8 mouse cellular contexts compared by ENCODE assay signal in the genomic region with DNA sequence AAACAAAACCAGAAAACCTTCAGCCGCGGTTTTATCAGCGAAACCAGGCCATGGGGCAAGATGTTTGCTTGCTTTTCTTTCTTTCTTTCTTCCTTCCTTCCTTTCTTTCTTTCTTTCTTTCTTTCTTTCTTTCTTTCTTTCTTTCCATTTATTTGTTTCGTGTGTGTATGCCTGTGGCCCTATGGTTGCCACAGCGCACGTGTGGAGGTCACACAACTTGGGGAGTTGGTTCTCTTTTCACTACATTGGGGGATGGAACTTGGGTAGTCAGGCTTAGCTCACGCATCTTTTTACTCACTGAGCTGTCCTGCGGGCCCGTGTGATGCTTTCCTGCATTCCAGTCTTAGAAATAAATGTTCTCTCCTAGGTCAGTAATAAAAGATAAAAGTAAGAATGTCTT. TPM values are rescaled to one million over a fixed set of nuclear protein-coding genes. Genes with fewer than 3 reads are reported as not detected.
DNase-seq lines count a peak whose midpoint lies in the region; ATAC-seq and TF ChIP-seq lines count a peak whose summit lies in the region.

No protein-coding gene starts in this region.

- H3K9ac ChIP-seq in heart, embryonic 16.5 days (ENCODE audit: low read length) = peak overlapping the region; percentile 87
- H3K9ac ChIP-seq in ES-E14 (ENCODE audit: insufficient read depth, low read depth, low read length, poor library complexity, severe bottlenecking) = peak overlapping the region; percentile 84
- peak overlapping the region; percentile 76 for H3K9ac ChIP-seq in forebrain, postnatal 0 days

- no peaks in the 10 kb centered on the region for H3K27me3 ChIP-seq in heart, embryonic 16.5 days (ENCODE audit: control insufficient read depth, insufficient read depth, low read length)
- H3K27me3 ChIP-seq in forebrain, postnatal 0 days (ENCODE audit: insufficient read depth, low read length) = no peaks in the 10 kb centered on the region
- H3K27me3 ChIP-seq in midbrain, embryonic 10.5 days (ENCODE audit: low read depth, poor library complexity, severe bottlenecking) = peaks cover 21% of the 10 kb centered on the region

- ATAC-seq in heart, embryonic 16.5 days (replicated peaks; ENCODE audit: extremely low read depth, insufficient read depth, low FRiP score) = no peak
- ATAC-seq in forebrain, postnatal 0 days = no peak

- no peaks in the 10 kb centered on the region for H3K9me3 ChIP-seq in heart, embryonic 16.5 days (replicated peaks; ENCODE audit: control insufficient read depth, low read length)
- H3K9me3 ChIP-seq in ES-E14 (ENCODE audit: control insufficient read depth, insufficient read depth, low read depth, low read length) = no peaks in the 10 kb centered on the region
- no peaks in the 10 kb centered on the region for H3K9me3 ChIP-seq in forebrain, postnatal 0 days (ENCODE audit: low read length)
- no peaks in the 10 kb centered on the region for H3K9me3 ChIP-seq in midbrain, embryonic 10.5 days (replicated peaks)

- H3K36me3 ChIP-seq in heart, embryonic 16.5 days (ENCODE audit: control insufficient read depth, insufficient read depth) = peaks cover 16% of the 10 kb centered on the region
- peaks cover 15% of the 10 kb centered on the region; the same call in 1 of the 2 replicates for H3K36me3 ChIP-seq in ES-E14 (ENCODE audit: control insufficient read depth, insufficient read depth, low read length, poor library complexity, severe bottlenecking)
- H3K36me3 ChIP-seq in forebrain, postnatal 0 days (ENCODE audit: insufficient read depth) = peaks cover 14% of the 10 kb centered on the region
- peaks cover 26% of the 10 kb centered on the region for H3K36me3 ChIP-seq in midbrain, embryonic 10.5 days

- in situ Hi-C loops in ES-E14 (cut with MboI; ENCODE audit: low sequenced_read_pairs in 2 of 2, unreplicated experiment in 2 of 2) = no loop called here

- peak overlapping the region; percentile 93 for H3K27ac ChIP-seq in heart, embryonic 16.5 days (ENCODE audit: low read length)
- no peak overlapping the region for H3K27ac ChIP-seq in ES-E14 (ENCODE audit: insufficient read depth, low read depth, low read length, poor library complexity, severe bottlenecking)
- no peak overlapping the region; the same call in 1 of the 2 replicates for H3K27ac ChIP-seq in forebrain, postnatal 0 days (ENCODE audit: low read depth, low read length)
- H3K27ac ChIP-seq in midbrain, embryonic 10.5 days (replicated peaks) = peak overlapping the region; percentile 95

- peaks cover 40% of the 10 kb centered on the region for H3K4me1 ChIP-seq in heart, embryonic 16.5 days (ENCODE audit: control insufficient read depth, insufficient read depth, low read length)
- H3K4me1 ChIP-seq in ES-E14 (ENCODE audit: control insufficient read depth in 2 of 2, insufficient read depth in 2 of 2, low read length in 2 of 2, poor library complexity in 1 of 2) = peaks cover 4 to 12% of the 10 kb centered on the region in 2 experiments; a peak in 3 of 4 replicates
- peaks cover 13% of the 10 kb centered on the region; the same call in 1 of the 2 replicates for H3K4me1 ChIP-seq in forebrain, postnatal 0 days (ENCODE audit: insufficient read depth)
- peaks cover 60% of the 10 kb centered on the region for H3K4me1 ChIP-seq in midbrain, embryonic 10.5 days

- no peak for DNase-seq in heart, postnatal 4 days
- DNase-seq in ES-E14 (ENCODE audit: low read depth, low spot score) = no peak
- no peak for DNase-seq in forebrain, postnatal 0 days
- DNase-seq in midbrain, embryonic 10.5 days (ENCODE audit: low spot score) = no peak
- no peak for DNase-seq in adrenal gland, adult 18-20 months (ENCODE audit: low spot score in 2 of 2)
- no peak for DNase-seq in left cerebral cortex, adult 11 months (ENCODE audit: low spot score)
- no peak for DNase-seq in yolk sac, embryonic 10.5 days (ENCODE audit: low spot score)

- 7% methylated on average over 9 of the region's 9 CpGs for WGBS in heart, embryonic 16.5 days
- WGBS in forebrain, postnatal 0 days = 10% methylated on average over 9 of the region's 9 CpGs
- WGBS in midbrain, embryonic 10.5 days = 7% methylated on average over 9 of the region's 9 CpGs

- H3K4me2 ChIP-seq in heart, embryonic 16.5 days (ENCODE audit: low read depth, low read length) = peak overlapping the region; percentile 64
- H3K4me2 ChIP-seq in forebrain, postnatal 0 days (ENCODE audit: low read depth) = peak overlapping the region; percentile 83

- no peak for TF ChIP-seq CTCF in forebrain, postnatal 0 days (IDR thresholded peaks at IDR 0.05; ENCODE audit: low read depth)

- peak overlapping the region; percentile 80 for H3K4me3 ChIP-seq in heart, embryonic 16.5 days (ENCODE audit: low read length)
- peak overlapping the region; percentile 84 to 98 for H3K4me3 ChIP-seq in ES-E14 (ENCODE audit: insufficient read depth in 1 of 2, low read depth in 1 of 2, low read length in 2 of 2, poor library complexity in 1 of 2, severe bottlenecking in 1 of 2)
- H3K4me3 ChIP-seq in forebrain, postnatal 0 days (ENCODE audit: low read depth, low read length) = peak overlapping the region; percentile 85
- H3K4me3 ChIP-seq in midbrain, embryonic 10.5 days = peak overlapping the region; percentile 96

TF ChIP-seq in ES-E14, 5 proteins besides CTCF, POLR2A, EP300 and RAD21:
- TF ChIP-seq HCFC1 (IDR thresholded peaks at IDR 0.05; ENCODE audit: borderline replicate concordance, insufficient read depth, low read length) (no peak), ZNF384 (IDR thresholded peaks at IDR 0.05; ENCODE audit: low read depth, low read length) (no peak), ZC3H11A (IDR thresholded peaks at IDR 0.05; ENCODE audit: borderline replicate concordance, low read depth, low read length) (no peak), CHD2 (IDR thresholded peaks at IDR 0.05; ENCODE audit: low read depth, low read length) (no peak), MAFK (IDR thresholded peaks at IDR 0.05; ENCODE audit: insufficient read depth, low read depth, low read length) (no peak)
TF ChIP-seq in ES-E14: peak in this region for 0.

RNA-seq across cellular contexts. Expression of gene Camk2g, which starts 0.7 kb away (rescaled TPM):
- 81.5 and 103 TPM in 2 replicates for polyA plus RNA-seq in heart, embryonic 16.5 days (2015; fragmentation: Nextera tagmentation; extraction: Ambion mirVana)
- 10 to 100 TPM; 58.3 to 65.2 TPM for total RNA-seq in heart, postnatal 4 days (2021)
- total RNA-seq in ES-E14 (2012; rRNA removed) = 28.7 and 31.2 TPM in 2 replicates
- 137 and 145 TPM in 2 replicates for total RNA-seq in forebrain, postnatal 0 days (2014; rRNA removed)
- polyA plus RNA-seq in forebrain, postnatal 0 days (2015; fragmentation: Nextera tagmentation; extraction: Ambion mirVana) = 165 and 231 TPM in 2 replicates
- polyA plus RNA-seq in midbrain, embryonic 10.5 days (2016; fragmentation: Nextera tagmentation; extraction: Ambion mirVana) = 41.8 and 42.8 TPM in 2 replicates
- 10 to 100 TPM; 38.2 to 51.8 TPM for total RNA-seq in adrenal gland, adult 18-20 months (2021)

RNA-seq across cellular contexts. Expression of gene Plau, which starts 41.9 kb away (rescaled TPM):
- 1.2 and 1.9 TPM in 2 replicates for polyA plus RNA-seq in heart, embryonic 16.5 days (2015; fragmentation: Nextera tagmentation; extraction: Ambion mirVana)
- 10 to 100 TPM; 11.1 to 11.9 TPM for total RNA-seq in heart, postnatal 4 days (2021)
- 4.4 and 13.7 TPM in 2 replicates for total RNA-seq in ES-E14 (2012; rRNA removed)
- 0.62 and 1.1 TPM in 2 replicates for total RNA-seq in forebrain, postnatal 0 days (2014; rRNA removed)
- 0.23 and 0.44 TPM in 2 replicates for polyA plus RNA-seq in forebrain, postnatal 0 days (2015; fragmentation: Nextera tagmentation; extraction: Ambion mirVana)
- 0.49 and 0.70 TPM in 2 replicates for polyA plus RNA-seq in midbrain, embryonic 10.5 days (2016; fragmentation: Nextera tagmentation; extraction: Ambion mirVana)
- 10 to 100 TPM; 20.9 to 29.8 TPM for total RNA-seq in adrenal gland, adult 18-20 months (2021)

Comparison
In these comparisons a context has a peak if more than half of its experiments do, and no peak if none do; other contexts are left out.
1. H3K27ac ChIP-seq: peak in heart, embryonic 16.5 days (single experiment) and midbrain, embryonic 10.5 days (single experiment); none in ES-E14 (single experiment) and forebrain, postnatal 0 days (single experiment).
2. Peak in every context shown above with its lines, with median percentiles within 50 percentile points of each other: H3K4me3 ChIP-seq and H3K9ac ChIP-seq.